8 mouse cellular contexts compared by ENCODE assay signal in the genomic region with DNA sequence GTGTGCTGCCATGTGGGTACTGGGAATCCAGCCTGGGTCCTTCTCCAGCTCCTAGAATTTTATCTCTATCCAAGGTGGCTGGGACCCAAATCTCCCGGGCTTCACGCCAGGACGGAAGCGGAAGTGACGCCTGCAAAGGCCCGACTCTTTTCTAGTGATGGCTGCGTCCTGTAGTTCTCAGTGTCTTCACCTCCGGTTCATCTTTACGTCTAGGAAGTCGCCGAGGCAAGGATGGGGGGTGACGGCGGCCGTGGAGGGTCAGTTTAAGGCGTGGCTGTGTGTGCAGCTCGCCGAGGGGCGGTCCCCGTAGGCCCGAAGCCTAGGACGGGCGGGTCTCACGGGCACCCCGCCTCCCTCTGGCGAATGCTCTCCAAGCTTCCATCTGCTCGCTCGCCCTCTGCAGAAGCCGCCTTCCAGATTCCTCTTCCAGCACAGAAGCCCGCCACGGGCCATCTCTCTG. TPM values are rescaled to one million over a fixed set of nuclear protein-coding genes. Genes with fewer than 3 reads are reported as not detected.
DNase-seq lines count a peak whose midpoint lies in the region; ATAC-seq lines count a peak whose summit lies in the region.

A gene (plus strand): TSS at position 117 of the 460 bp plus-strand sequence.

- intact Hi-C loops in gastrocnemius, postnatal 14 days (cut with DNase I; ENCODE audit: low total_unique reads), result no loop called here
- intact Hi-C loops in left cerebral cortex, postnatal 10 days (cut with DNase I), result loop anchor here (10.0 kb wide), 1 partner anchor 86 kb away; a partner anchor contains a TSS

- DNase-seq in adrenal gland, adult (ENCODE audit: inconsistent age in 2 of 2, low spot score in 1 of 2), result peak; percentile 99 to 100
- peak; percentile 97 for DNase-seq in embryo, embryonic 10.5 days (ENCODE audit: low spot score)
- peak; percentile 99 for DNase-seq in gastrocnemius, postnatal 14 days
- peak; percentile 99 for DNase-seq in left cerebral cortex, postnatal 10 days (ENCODE audit: extremely low spot score in 1 of 2, low spot score in 2 of 2)
- peak; percentile 99 for DNase-seq in right cerebral cortex, postnatal 25 days
- peak; percentile 98 to 99 for DNase-seq in urinary bladder, postnatal 4 days (ENCODE audit: low spot score in 2 of 2)

- peak; percentile 96 for ATAC-seq in inflammation-experienced regulatory T-cells, adult 6 months
- ATAC-seq in megakaryocyte-erythroid progenitor cell, adult 5-6 weeks (replicated peaks; ENCODE audit: low FRiP score, low TSS enrichment, poor library complexity, severe bottlenecking), result peak; percentile 98

RNA-seq across cellular contexts. Expression of the gene that starts here (rescaled TPM):
- 1 to 10 TPM; 4.1 to 4.4 TPM for total RNA-seq in gastrocnemius, postnatal 14 days (2021)
- polyA plus RNA-seq in inflammation-experienced regulatory T-cells, adult 6 months (2017; shearing (Covaris generic)), result 10 to 100 TPM in 2 of 3 experiments, 1 to 10 TPM in 1; 7.2 to 15.1 (median 14.0) TPM
- total RNA-seq in left cerebral cortex, postnatal 10 days (2021), result 10 to 100 TPM; 33.9 to 35.9 TPM
- total RNA-seq in megakaryocyte-erythroid progenitor cell, adult 5-6 weeks (2014; fragmentation: Nextera tagmentation), result 7.8 and 10.1 TPM in 2 replicates
- 6.6 and 8.8 TPM in 2 replicates for total RNA-seq in megakaryocyte-erythroid progenitor cell, adult 5-6 weeks (2017)

Comparison
In these comparisons a context has a peak if more than half of its experiments do, and no peak if none do; other contexts are left out.
1. Peak in every context shown above with its lines: DNase-seq and ATAC-seq.